Mouse (Mus musculus) kidney, embryonic 16.5 days (tissue): ENCODE measurements at regions not wholly inside any gene's neighbourhood (a gene's known extent, or its start where the extent isn't known, plus 50 kb on each side); places are given as distances from the start of the nearest gene placed in this dataset. TPM values are rescaled to one million over a fixed set of nuclear protein-coding genes. Genes with fewer than 3 reads are reported as not detected.
"Not testable (repeated sequence)": the region's sequence is repeated elsewhere in the genome, so short reads cannot be mapped to it uniquely, and the experiment has no call there.

ENCODE experiments used
- ATAC-seq: fragments of 200-750 bp; cut with Nextera tagmentation; 2 replicates; pipeline ENCODE4 v1.8.0; 2017; ENCODE audit warnings: moderate TSS enrichment; ENCODE audit not compliant: low FRiP score, low TSS enrichment
- H3K27ac ChIP-seq: fragments of 300-500 bp; sonication (generic); 2 replicates; pipeline ENCODE4 v1.5.1; 2014; ENCODE audit warnings: low read length
- H3K27me3 ChIP-seq: fragments of 300-500 bp; sonication (generic); 2 replicates; pipeline ENCODE4 v1.6.1; 2014; ENCODE audit warnings: low read length, control low read depth, mixed read lengths; ENCODE audit not compliant: insufficient read depth
- H3K36me3 ChIP-seq: fragments of 300-500 bp; sonication (generic); 2 replicates; pipeline ENCODE4 v1.6.1; 2014; ENCODE audit warnings: low read length, control low read depth, mixed read lengths; ENCODE audit not compliant: insufficient read depth
- H3K4me1 ChIP-seq: fragments of 300-500 bp; sonication (generic); 2 replicates; pipeline ENCODE4 v1.6.1; 2014; ENCODE audit warnings: low read length, control low read depth, mixed read lengths; ENCODE audit not compliant: insufficient read depth
- H3K4me2 ChIP-seq: fragments of 300-500 bp; sonication (generic); replicated peaks from 2 replicates; pipeline ENCODE4 v1.6.1; 2014; ENCODE audit warnings: low read depth, low read length
- H3K4me3 ChIP-seq: fragments of 300-500 bp; sonication (generic); 2 replicates; pipeline ENCODE4 v1.5.1; 2014; ENCODE audit warnings: mild to moderate bottlenecking, low read length
- H3K9ac ChIP-seq: fragments of 300-500 bp; sonication (generic); replicated peaks from 2 replicates; pipeline ENCODE4 v1.6.1; 2014; ENCODE audit warnings: low read length
- H3K9me3 ChIP-seq: fragments of 300-500 bp; sonication (generic); 2 replicates; pipeline ENCODE4 v1.6.1; 2016; ENCODE audit warnings: low read length, control low read depth
- WGBS: fragments of 180-500 bp; shearing (Covaris S2); extraction: QIAGEN DNeasy Blood & Tissue Kit; methylation state at CpG from one replicate; pipeline ENCODE4 v1.1.7; 2014; 5-methylcytosine and 5-hydroxymethylcytosine counted together
- microRNA-seq: library from miRNA; unstranded; fragments of <30 nt; microRNA quantifications from one replicate; pipeline ENCODE4, GENCODE M21; 2016

DNA sequence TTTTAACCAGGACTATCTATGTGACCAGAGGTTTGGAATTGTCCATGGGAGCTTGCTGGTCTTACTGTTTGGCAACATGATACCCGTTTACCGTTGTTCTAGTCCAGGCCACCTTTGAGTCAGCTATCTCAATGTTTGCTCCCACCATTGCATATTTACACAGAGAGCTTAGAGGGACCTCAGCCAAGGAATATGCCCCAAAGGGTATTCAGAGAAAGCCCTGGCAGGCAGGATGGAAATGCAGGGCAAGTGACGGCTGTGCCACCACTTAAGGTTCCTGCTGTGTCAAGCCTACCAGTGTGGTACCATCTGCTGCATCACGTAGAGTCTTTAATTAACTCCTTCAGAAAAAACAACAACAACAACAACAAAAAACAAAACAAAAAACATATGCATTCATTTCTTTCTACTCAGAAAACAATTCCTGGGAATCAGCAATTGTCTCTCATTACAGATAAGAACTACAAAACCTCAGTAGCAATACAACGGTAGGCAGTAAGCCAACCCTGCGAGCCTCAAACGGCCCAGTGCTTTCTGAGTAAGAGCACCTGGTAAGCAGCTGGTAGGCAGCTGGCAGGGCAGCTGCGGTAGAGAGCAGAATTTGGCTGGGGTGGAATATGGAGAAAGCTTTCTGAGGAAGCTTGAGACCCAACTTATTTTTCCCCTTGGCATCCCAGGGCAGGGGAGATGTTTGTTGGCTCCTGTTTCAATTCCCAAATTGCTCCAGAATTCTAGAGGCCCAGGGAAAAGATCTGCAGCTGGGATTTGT lies 314.0 kb downstream of the Eepd1 start:
- Histone ChIP-seq H3K4me2 (no peak overlapping the region), H3K36me3 (no peaks in the 10 kb centered on the region), H3K9ac (no peak overlapping the region), H3K27ac (no peak overlapping the region), H3K4me3 (no peak overlapping the region), H3K4me1 (no peaks in the 10 kb centered on the region), H3K9me3 (no peaks in the 10 kb centered on the region), H3K27me3 (no peaks in the 10 kb centered on the region)
- 70% methylated on average over 8 of the region's 8 CpGs for WGBS
- no peak for ATAC-seq

DNA sequence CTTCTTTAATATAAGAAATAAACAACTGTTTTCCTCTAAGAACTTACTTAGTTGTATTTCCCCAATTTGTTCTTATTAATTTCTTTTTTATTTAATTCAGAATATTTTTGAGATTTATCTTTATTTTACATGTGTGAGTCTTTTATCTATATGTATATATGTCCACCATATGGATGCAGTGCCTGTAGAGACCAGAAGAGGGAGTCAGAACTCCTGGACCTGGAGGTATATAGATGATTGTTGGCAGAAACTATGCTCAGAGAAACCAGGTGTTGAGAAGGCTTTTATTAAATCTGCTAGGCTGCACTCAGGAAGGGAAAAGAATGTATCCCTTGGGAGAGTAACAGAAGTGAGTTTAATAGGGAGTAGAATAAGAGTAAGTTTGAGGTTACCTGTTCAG lies 328.2 kb downstream of the Eepd1 start:
- ATAC-seq, result no peak

DNA sequence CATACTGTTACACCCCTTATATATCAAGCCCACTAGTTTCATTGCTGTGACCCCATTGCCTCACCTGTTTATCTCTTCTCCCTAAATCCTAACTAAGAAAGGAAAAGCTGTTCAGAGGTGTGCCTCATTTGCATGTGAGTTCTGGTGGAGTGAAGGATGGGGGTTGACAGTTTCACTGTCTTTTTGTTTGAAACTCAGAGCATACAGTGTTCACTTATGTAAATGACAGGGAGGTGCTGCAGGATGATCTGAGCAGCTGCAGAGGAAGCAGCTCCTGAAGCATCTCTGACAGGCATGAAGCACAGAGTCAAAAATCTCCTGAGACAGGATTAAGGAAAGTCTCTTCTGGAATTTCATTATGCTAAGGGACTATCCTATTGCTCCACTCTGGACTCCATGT lies 351.9 kb downstream of the Eepd1 start:
- H3K4me2 ChIP-seq, result no peak overlapping the region
- no peak overlapping the region for H3K4me3 ChIP-seq
- no peak overlapping the region for H3K27ac ChIP-seq
- H3K36me3 ChIP-seq, result no peaks in the 10 kb centered on the region
- H3K27me3 ChIP-seq, result no peaks in the 10 kb centered on the region
- H3K4me1 ChIP-seq, result no peaks in the 10 kb centered on the region
- H3K9ac ChIP-seq, result no peak overlapping the region
- ATAC-seq, result no peak
- no peaks in the 10 kb centered on the region for H3K9me3 ChIP-seq

More for the DNA sequence above, 328.2 kb downstream of the Eepd1 start:
- no peaks in the 10 kb centered on the region for H3K36me3 ChIP-seq
- no peak overlapping the region for H3K9ac ChIP-seq
- H3K9me3 ChIP-seq, result no peaks in the 10 kb centered on the region
- H3K27ac ChIP-seq, result no peak overlapping the region
- H3K4me2 ChIP-seq, result no peak overlapping the region
- H3K4me3 ChIP-seq, result no peak overlapping the region
- H3K4me1 ChIP-seq, result no peaks in the 10 kb centered on the region
- no peaks in the 10 kb centered on the region for H3K27me3 ChIP-seq

DNA sequence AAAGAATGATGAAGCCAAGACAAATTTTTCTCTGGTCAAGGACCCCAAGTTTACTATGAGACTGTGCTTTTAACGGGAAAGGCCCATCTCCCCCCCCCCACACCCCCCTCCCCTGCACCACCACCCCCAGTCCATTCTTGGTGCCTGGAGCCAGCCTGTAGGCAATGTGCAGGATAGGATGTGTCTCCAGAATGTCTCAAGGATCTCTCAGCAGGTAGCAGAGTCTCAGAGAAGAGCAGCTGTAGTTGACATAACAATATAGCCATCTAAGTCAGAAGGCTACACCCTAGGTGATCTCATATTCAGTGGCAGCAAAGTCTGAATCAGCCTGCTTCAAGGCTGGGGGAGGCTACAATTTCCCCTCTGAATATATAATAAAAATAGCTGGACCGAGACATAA lies 368.6 kb downstream of the Eepd1 start:
- H3K9me3 ChIP-seq, H3K27ac ChIP-seq, H3K27me3 ChIP-seq, H3K4me3 ChIP-seq, H3K4me1 ChIP-seq, H3K9ac ChIP-seq, ATAC-seq, H3K36me3 ChIP-seq, H3K4me2 ChIP-seq: not testable (repeated sequence)
- 75% methylated on average over 2 of the region's 2 CpGs for whole genome bisulfite sequencing

DNA sequence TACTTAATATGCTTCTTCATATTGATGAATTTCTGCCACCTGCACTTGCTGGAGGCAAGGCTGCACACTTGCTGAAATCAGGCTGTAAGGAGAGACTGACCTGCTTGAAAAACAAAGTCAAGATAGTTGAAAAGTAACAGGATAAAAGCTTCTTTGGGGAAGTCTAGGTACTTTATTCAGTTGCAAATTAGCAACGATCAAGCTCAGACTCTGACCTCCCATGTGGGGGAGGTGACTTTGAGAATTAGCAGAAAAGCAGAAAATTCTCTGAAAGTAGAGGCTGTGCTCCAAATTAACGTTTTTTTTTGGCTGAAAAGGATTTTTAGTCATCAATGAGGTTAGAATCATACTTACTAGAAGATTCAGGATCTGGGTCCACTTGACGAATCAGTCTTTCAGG lies 369.3 kb downstream of the Eepd1 start:
- H3K4me3 ChIP-seq, H3K27ac ChIP-seq, H3K9me3 ChIP-seq, H3K4me1 ChIP-seq, H3K27me3 ChIP-seq, H3K4me2 ChIP-seq, ATAC-seq, H3K9ac ChIP-seq, H3K36me3 ChIP-seq: not testable (repeated sequence)
- WGBS, result 65% methylated on average over 3 of the region's 3 CpGs

DNA sequence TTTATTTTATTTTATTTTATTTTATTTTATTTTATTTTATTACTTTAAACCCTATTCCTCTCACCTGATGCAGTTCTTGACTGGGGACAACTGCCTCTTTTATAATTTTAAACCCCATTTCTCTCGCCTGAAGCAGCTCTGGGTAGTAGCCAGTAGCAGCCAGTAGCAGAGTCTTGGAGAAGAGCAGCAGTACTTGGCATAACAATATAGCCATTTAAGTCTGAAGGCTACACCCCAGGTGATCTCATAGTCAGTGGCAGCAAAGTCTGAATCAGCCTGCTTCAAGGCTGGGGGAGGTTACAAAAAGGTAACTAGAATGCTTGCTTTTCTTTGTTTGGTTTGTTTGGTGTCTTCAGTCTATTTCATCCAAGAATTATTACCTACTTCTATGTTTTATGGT lies 373.2 kb downstream of the Eepd1 start:
- Histone ChIP-seq H3K4me1 (no peaks in the 10 kb centered on the region), H3K4me3 (no peak overlapping the region), H3K4me2 (no peak overlapping the region), H3K36me3 (no peaks in the 10 kb centered on the region), H3K9ac (no peak overlapping the region), H3K9me3 (no peaks in the 10 kb centered on the region), H3K27me3 (no peaks in the 10 kb centered on the region), H3K27ac (no peak overlapping the region)
- 59% methylated on average over 1 of the region's 1 CpGs for WGBS
- ATAC-seq, result no peak

DNA sequence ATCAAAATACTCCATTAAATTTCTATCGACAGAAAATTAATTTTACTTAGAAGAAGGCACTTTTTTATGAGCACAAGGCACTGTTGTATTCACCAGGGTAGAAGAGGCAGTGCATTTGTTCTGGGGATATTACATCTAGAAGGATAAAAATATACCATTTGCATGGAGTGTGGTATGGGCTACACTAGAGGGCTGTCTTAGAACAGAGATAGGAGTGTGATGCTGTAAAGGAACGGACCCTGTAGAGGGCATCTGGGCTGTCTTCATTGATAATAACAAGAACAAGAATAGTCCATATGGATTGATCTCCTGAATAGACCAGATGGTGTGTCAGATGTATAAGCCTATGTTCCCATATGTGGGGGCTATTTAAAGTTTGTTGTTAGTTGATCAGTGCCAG lies 388.9 kb downstream of the Eepd1 start:
- Histone ChIP-seq H3K4me1 (no peaks in the 10 kb centered on the region), H3K27me3 (no peaks in the 10 kb centered on the region), H3K27ac (no peak overlapping the region), H3K4me3 (no peak overlapping the region), H3K4me2 (no peak overlapping the region), H3K9me3 (no peaks in the 10 kb centered on the region), H3K9ac (no peak overlapping the region), H3K36me3 (no peaks in the 10 kb centered on the region)
- WGBS, result 76% methylated on average over 2 of the region's 2 CpGs
- no peak for ATAC-seq

DNA sequence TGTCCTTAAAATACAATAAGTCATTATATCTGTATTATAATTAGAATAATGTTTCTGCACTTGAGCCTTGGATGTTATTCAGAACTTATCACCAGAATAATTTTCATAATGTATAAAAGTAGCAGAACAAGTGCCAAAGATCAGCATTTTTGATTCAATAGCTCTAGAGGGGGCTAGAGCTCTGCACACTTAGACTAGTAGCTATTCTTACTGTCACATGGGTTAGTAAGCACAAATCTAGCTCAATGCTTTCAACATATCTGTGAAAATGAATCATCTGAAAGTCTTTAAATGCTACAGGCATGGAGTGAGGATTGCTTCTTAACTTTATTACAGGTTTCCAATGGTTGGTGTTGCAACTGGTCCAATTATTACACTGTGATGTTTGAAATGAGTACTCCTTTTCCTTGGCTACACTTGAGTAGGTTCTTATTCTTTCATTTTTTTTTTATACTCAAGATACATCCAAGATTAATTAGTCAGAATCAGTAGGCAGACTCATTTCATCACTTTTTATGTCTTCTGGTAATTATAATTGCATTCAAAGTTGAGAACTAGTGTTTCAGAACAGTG lies 415.1 kb downstream of the Eepd1 start:
- ATAC-seq, result no peak
- Histone ChIP-seq H3K4me1 (no peaks in the 10 kb centered on the region), H3K36me3 (no peaks in the 10 kb centered on the region), H3K9ac (no peak overlapping the region), H3K27me3 (no peaks in the 10 kb centered on the region), H3K4me3 (no peak overlapping the region), H3K9me3 (no peaks in the 10 kb centered on the region), H3K27ac (no peak overlapping the region), H3K4me2 (no peak overlapping the region)

Small RNAs in the stretch of these regions (microRNA-seq; reads per million reads assigned to microRNA genes)
- not detected for gene Gm26190
